Mouse (Mus musculus) ES-Bruce4 (cell line): ENCODE measurements around the gene Hdac6. TPM values are rescaled to one million over a fixed set of nuclear protein-coding genes. Genes with fewer than 3 reads are reported as not detected.

Experiments
- H3K27ac ChIP-seq: 2 replicates; pipeline ENCODE4 v1.5.1; 2012; ENCODE audit warnings: low read length, inconsistent platforms; ENCODE audit not compliant: insufficient read depth
- H3K27me3 ChIP-seq: 2 replicates; pipeline ENCODE4 v1.6.1; 2012; ENCODE audit warnings: mild to moderate bottlenecking, low read length, inconsistent platforms; ENCODE audit not compliant: control insufficient read depth, poor library complexity, insufficient read depth, severe bottlenecking
- H3K36me3 ChIP-seq: 2 replicates; pipeline ENCODE4 v1.6.1; 2012; ENCODE audit warnings: inconsistent platforms, mild to moderate bottlenecking, low read length, moderate library complexity; ENCODE audit not compliant: control insufficient read depth, poor library complexity, insufficient read depth, severe bottlenecking
- H3K4me1 ChIP-seq: one replicate; pipeline ENCODE4 v1.8.1; 2011; ENCODE audit warnings: low read length; ENCODE audit not compliant: control insufficient read depth, insufficient read depth
- H3K4me3 ChIP-seq: 2 replicates; pipeline ENCODE4 v1.5.1; 2011; ENCODE audit warnings: low read depth, mild to moderate bottlenecking, low read length
- H3K9ac ChIP-seq: 2 replicates; pipeline ENCODE4 v1.6.1; 2012; ENCODE audit warnings: low read depth, mild to moderate bottlenecking, inconsistent platforms; ENCODE audit not compliant: poor library complexity, severe bottlenecking
- H3K9me3 ChIP-seq: replicated peaks from 2 replicates; pipeline ENCODE4 v1.6.1; 2012; ENCODE audit warnings: mild to moderate bottlenecking, low read length, inconsistent platforms; ENCODE audit not compliant: control insufficient read depth, poor library complexity, insufficient read depth, severe bottlenecking
- CTCF ChIP-seq: IDR thresholded peaks from one replicate; pipeline ENCODE4 v1.8.1; 2011; ENCODE audit warnings: low read depth, low read length
- EP300 ChIP-seq: IDR thresholded peaks from 2 replicates; pipeline ENCODE4 v1.6.1; 2011; ENCODE audit warnings: low read depth, low read length; ENCODE audit not compliant: insufficient read depth
- POLR2A ChIP-seq: IDR thresholded peaks from one replicate; pipeline ENCODE4 v1.8.1; 2011; ENCODE audit warnings: low read length; ENCODE audit not compliant: insufficient read depth
- polyA plus RNA-seq: library from polyadenylated mRNA; stranded (reverse); fragments of >200 nt; gene quantifications from 2 replicates; pipeline ENCODE4 v1.2.4, GENCODE M21; 2011; ENCODE audit warnings: low read depth; ENCODE audit not compliant: missing spikeins, insufficient read depth, insufficient read length

The Hdac6 gene
- polyA plus RNA-seq, 1 experiment: 101 TPM

GRCm38 (mm10) chrX:7971292-7971691, 23.6 kb upstream of the Hdac6 start:
- TF ChIP-seq EP300 (no peak), POLR2A (no peak), CTCF (no peak)
- Histone ChIP-seq H3K36me3 (no peaks in the 10 kb centered on the region), H3K27ac (no peak overlapping the region), H3K4me3 (no peak overlapping the region), H3K4me1 (no peaks in the 10 kb centered on the region), H3K9me3 (no peaks in the 10 kb centered on the region), H3K27me3 (no peaks in the 10 kb centered on the region), H3K9ac (no peak overlapping the region)

GRCm38 (mm10) chrX:7968899-7969298, 21.2 kb upstream of the Hdac6 start:
- H3K4me1 ChIP-seq: no peaks in the 10 kb centered on the region
- no peak overlapping the region for H3K9ac ChIP-seq
- no peaks in the 10 kb centered on the region for H3K27me3 ChIP-seq
- no peak overlapping the region for H3K4me3 ChIP-seq
- H3K27ac ChIP-seq: no peak overlapping the region
- H3K36me3 ChIP-seq: no peaks in the 10 kb centered on the region
- H3K9me3 ChIP-seq: no peaks in the 10 kb centered on the region
- TF ChIP-seq POLR2A (no peak), EP300 (no peak), CTCF (no peak)

- TF ChIP-seq POLR2A (no peak), EP300 (no peak), CTCF (no peak)
- Histone ChIP-seq H3K27ac (no peak overlapping the region), H3K9me3 (no peaks in the 10 kb centered on the region), H3K36me3 (no peaks in the 10 kb centered on the region), H3K4me3 (no peak overlapping the region), H3K9ac (no peak overlapping the region), H3K4me1 (no peaks in the 10 kb centered on the region), H3K27me3 (no peaks in the 10 kb centered on the region)
These were observed 20.5 kb upstream of the Hdac6 start for GRCm38 (mm10) chrX:7968226-7968625.

- Histone ChIP-seq H3K4me3 (no peak overlapping the region), H3K36me3 (no peaks in the 10 kb centered on the region), H3K4me1 (no peaks in the 10 kb centered on the region), H3K9ac (no peak overlapping the region), H3K27ac (no peak overlapping the region), H3K27me3 (no peaks in the 10 kb centered on the region), H3K9me3 (no peaks in the 10 kb centered on the region)
- TF ChIP-seq CTCF: no peak
- TF ChIP-seq EP300: no peak
- TF ChIP-seq POLR2A: no peak
These were observed 20.0 kb upstream of the Hdac6 start for GRCm38 (mm10) chrX:7967596-7968201.

- no peak overlapping the region for H3K4me3 ChIP-seq
- TF ChIP-seq EP300 (no peak), CTCF (no peak), POLR2A (no peak)
- no peak overlapping the region for H3K27ac ChIP-seq
- no peaks in the 10 kb centered on the region for H3K27me3 ChIP-seq
- H3K9ac ChIP-seq: no peak overlapping the region
- H3K4me1 ChIP-seq: no peaks in the 10 kb centered on the region
- H3K9me3 ChIP-seq: no peaks in the 10 kb centered on the region
- H3K36me3 ChIP-seq: no peaks in the 10 kb centered on the region
These were observed 18.5 kb upstream of the Hdac6 start for GRCm38 (mm10) chrX:7966161-7966560.

- no peaks in the 10 kb centered on the region for H3K27me3 ChIP-seq
These were observed 16.3 kb upstream of the Hdac6 start for GRCm38 (mm10) chrX:7963829-7964626.

More at GRCm38 (mm10) chrX:7963829-7964626, 16.3 kb upstream of the Hdac6 start:
- H3K9ac ChIP-seq: no peak overlapping the region
- TF ChIP-seq POLR2A (no peak), CTCF (no peak)
- H3K36me3 ChIP-seq: no peaks in the 10 kb centered on the region
- no peaks in the 10 kb centered on the region for H3K4me1 ChIP-seq
- H3K9me3 ChIP-seq: no peaks in the 10 kb centered on the region
- no peak overlapping the region for H3K27ac ChIP-seq
- H3K4me3 ChIP-seq: no peak overlapping the region
